8 mouse cellular contexts compared by ENCODE assay signal in the genomic region with DNA sequence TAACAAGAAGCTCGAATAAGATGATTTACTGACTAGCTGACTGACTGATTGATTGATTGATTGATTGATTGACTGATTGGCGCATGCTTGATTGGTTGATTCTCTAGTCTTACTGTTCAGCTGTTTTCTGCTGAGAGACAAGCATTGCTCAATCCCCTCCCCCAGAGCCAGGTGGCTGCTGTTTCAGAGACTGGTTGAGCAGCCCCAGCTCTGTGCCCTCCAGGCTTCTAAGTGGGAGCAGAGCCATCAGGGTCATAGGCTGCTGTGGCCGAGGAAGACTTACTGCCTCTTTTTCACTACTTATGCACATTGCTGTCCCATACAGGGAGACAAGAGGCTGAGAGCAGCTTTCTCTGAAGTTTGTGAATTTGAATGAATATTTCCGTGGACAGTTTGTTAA. TPM values are rescaled to one million over a fixed set of nuclear protein-coding genes. Genes with fewer than 3 reads are reported as not detected.
A peak's percentile ranks its signal among the peaks of the same experiment; 100 is the strongest.
DNase-seq lines count a peak whose midpoint lies in the region; ATAC-seq lines count a peak whose summit lies in the region.

No protein-coding gene starts in this region.

- peak overlapping the region; percentile 7; the same call in 1 of the 2 replicates for H3K4me3 ChIP-seq in kidney, embryonic 14.5 days (ENCODE audit: low read length)
- no peak overlapping the region for H3K4me3 ChIP-seq in liver, embryonic 11.5 days (ENCODE audit: low read depth, low read length)

- H3K9ac ChIP-seq in kidney, embryonic 14.5 days (ENCODE audit: low read depth, low read length) = no peak overlapping the region
- H3K9ac ChIP-seq in liver, embryonic 11.5 days (ENCODE audit: low read depth, low read length) = no peak overlapping the region

- no peaks in the 10 kb centered on the region for H3K9me3 ChIP-seq in kidney, embryonic 14.5 days (ENCODE audit: control insufficient read depth, low read length)
- no peaks in the 10 kb centered on the region for H3K9me3 ChIP-seq in liver, embryonic 11.5 days (ENCODE audit: control insufficient read depth, low read length)

- 39% methylated on average over 4 of the region's 4 CpGs for WGBS in kidney, embryonic 14.5 days
- 46% methylated on average over 4 of the region's 4 CpGs for WGBS in liver, embryonic 11.5 days

- H3K27me3 ChIP-seq in kidney, embryonic 14.5 days (ENCODE audit: control insufficient read depth, insufficient read depth, low read length) = no peaks in the 10 kb centered on the region
- no peaks in the 10 kb centered on the region for H3K27me3 ChIP-seq in liver, embryonic 11.5 days (replicated peaks; ENCODE audit: control insufficient read depth, insufficient read depth, low read length)

- no peak overlapping the region for H3K27ac ChIP-seq in kidney, embryonic 14.5 days (ENCODE audit: low read depth, low read length)
- no peak overlapping the region for H3K27ac ChIP-seq in liver, embryonic 11.5 days (ENCODE audit: low read depth, low read length)

- no peaks in the 10 kb centered on the region; the same call in 1 of the 2 replicates for H3K4me1 ChIP-seq in kidney, embryonic 14.5 days (ENCODE audit: control insufficient read depth, insufficient read depth, low read length)
- peaks cover 11% of the 10 kb centered on the region for H3K4me1 ChIP-seq in liver, embryonic 11.5 days (replicated peaks; ENCODE audit: control insufficient read depth, insufficient read depth, low read length)

- H3K4me2 ChIP-seq in kidney, embryonic 14.5 days (replicated peaks; ENCODE audit: low read depth, low read length) = peak overlapping the region; percentile 19; the same call in 1 of the 2 replicates
- H3K4me2 ChIP-seq in liver, embryonic 11.5 days = peak overlapping the region; percentile 97

- ATAC-seq in kidney, embryonic 14.5 days (ENCODE audit: low FRiP score, low TSS enrichment) = no peak
- no peak for ATAC-seq in liver, embryonic 11.5 days (replicated peaks; ENCODE audit: low FRiP score)

- no peak for DNase-seq in kidney, adult 9 months
- peak; percentile 49 for DNase-seq in adrenal gland, adult 2 months
- DNase-seq in forelimb bud, embryonic 11.5 days (ENCODE audit: low read depth, low spot score) = peak; percentile 49
- no peak for DNase-seq in liver, embryonic 11.5 days (ENCODE audit: low spot score)
- DNase-seq in MN1 (ENCODE audit: low spot score) = no peak
- DNase-seq in urinary bladder, adult 2 months (ENCODE audit: low spot score) = no peak
- no peak for DNase-seq in frontal cortex, adult 2 months (ENCODE audit: extremely low spot score in 1 of 2, low spot score in 1 of 2)

- no peaks in the 10 kb centered on the region for H3K36me3 ChIP-seq in kidney, embryonic 14.5 days (ENCODE audit: control insufficient read depth, insufficient read depth, low read length)
- H3K36me3 ChIP-seq in liver, embryonic 11.5 days (ENCODE audit: control insufficient read depth, insufficient read depth, low read length) = no peaks in the 10 kb centered on the region

RNA-seq across cellular contexts. Expression of a gene that starts 2.1 kb away (rescaled TPM):
- polyA plus RNA-seq in kidney, embryonic 14.5 days (2014; fragmentation: Nextera tagmentation; extraction: Ambion mirVana) = 7.1 and 8.1 TPM in 2 replicates
- 100 to 1,000 TPM; 103 to 137 TPM for total RNA-seq in adrenal gland, adult 2 months (2021)
- polyA plus RNA-seq in adrenal gland, adult 2 months (2012; rRNA removed) = 66.9 and 122 TPM in 2 replicates
- polyA plus RNA-seq in liver, embryonic 11.5 days (2014; fragmentation: Nextera tagmentation; extraction: Ambion mirVana) = 9.6 and 9.9 TPM in 2 replicates
- polyA plus RNA-seq in urinary bladder, adult 2 months (2012; rRNA removed) = 36.5 and 54.4 TPM in 2 replicates
- 16.3 and 16.4 TPM in 2 replicates for polyA plus RNA-seq in frontal cortex, adult 2 months (2012; rRNA removed)

Comparison
In these comparisons a context has a peak if more than half of its experiments do, and no peak if none do; other contexts are left out.
1. DNase-seq: peak in adrenal gland, adult 2 months (single experiment) and forelimb bud, embryonic 11.5 days (single experiment); none in kidney, adult 9 months (single experiment), liver, embryonic 11.5 days (single experiment), MN1 (single experiment), urinary bladder, adult 2 months (single experiment) and frontal cortex, adult 2 months (0 of 2).